Mouse (Mus musculus) T-helper 1 cell (primary cell): ENCODE data around the gene Krt1.

Source experiments
- in situ Hi-C: fragments of 300-600 bp; cut with MboI, MseI; formaldehyde crosslinking; loops from one replicate; pipeline ENCODE4 v1.15.1; 2025; ENCODE audit warnings: high pct_unique_total_duplicates

Gene Krt1

DNA sequence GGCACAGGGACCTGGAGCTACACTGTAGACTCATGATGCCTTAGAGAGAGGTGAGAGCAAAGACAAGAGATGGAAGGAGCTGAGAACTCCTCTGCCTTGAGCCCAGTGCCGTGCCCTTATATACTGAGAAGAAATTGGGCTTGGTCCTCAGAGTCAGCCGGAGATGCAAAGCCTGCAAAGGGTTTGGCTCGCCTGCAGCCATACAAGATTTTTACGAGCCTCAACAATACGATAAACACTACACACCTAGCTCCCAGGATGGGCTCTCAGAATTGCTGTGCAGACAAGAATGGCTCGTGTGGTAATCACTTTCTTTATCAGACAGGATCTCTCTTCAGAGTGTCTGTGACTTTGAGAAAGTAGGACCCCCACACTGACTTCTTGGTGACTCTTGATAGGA lies at the start of gene Krt1:
Gene Krt1, minus strand, starts transcription at position 101 of the 400 bp plus-strand sequence.
- in situ Hi-C loops = no loop called here

DNA sequence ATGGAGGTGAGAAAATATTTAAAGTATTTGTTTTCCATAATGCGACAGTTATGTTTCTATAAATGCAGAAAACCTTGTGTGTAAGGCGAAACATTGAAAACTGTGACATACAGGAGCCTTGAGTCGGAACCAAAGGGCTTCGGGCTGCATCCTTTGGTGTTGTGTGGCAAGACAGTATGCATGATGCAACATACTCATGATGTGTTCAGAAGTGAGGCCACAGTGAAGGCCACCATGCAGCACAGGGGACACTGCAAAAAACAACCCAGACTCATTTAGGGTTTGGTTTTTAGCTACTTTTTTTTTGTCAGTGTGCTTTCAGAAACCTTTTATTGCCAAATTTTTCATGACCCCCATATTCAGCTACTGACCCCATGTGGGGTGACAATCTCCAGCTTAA lies 44.6 kb upstream of the Krt1 start:
- in situ Hi-C loops = no loop called here

DNA sequence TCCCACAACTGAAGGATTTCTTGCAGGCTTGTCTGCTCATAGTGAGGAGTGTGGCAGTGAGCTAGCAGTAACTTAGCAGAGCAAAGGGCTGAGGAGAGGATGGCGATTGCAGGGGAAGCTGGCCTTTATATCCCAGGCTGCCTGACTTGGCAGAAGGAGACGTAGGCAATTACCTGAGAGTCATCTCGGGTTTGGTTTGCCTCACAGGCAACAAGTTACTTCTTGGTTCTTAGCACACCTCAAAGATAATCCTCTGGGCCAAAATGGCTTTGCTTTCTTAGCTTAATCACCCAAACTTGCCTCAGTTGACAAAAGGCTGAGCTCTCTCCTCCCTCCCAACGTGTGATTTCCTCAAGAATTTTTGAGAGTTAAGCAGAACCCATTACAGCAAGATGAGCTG lies 42.2 kb upstream of the Krt1 start, which contains the start of gene Krt76:
Gene Krt76, minus strand, starts transcription at position 101 of the 400 bp plus-strand sequence.
- in situ Hi-C loops = no loop called here

DNA sequence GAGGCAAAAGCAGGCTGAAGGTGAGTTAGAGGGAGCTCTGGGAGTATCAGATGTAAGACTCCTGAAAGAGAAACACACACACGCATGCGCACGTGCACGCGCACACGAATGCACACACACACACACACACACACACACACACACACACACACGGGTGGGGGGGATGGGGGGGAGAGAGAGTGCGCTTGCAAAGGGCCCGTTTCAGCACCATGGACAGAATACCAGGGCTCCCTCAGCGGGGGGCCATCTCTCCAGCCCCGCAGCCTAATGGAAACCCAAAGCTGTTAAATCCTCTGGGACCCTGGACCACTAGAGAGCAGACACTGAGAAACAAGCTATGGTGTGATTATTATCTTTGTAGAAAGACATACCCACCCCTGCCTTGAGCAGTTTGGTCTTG lies 29.2 kb upstream of the Krt1 start:
- in situ Hi-C loops = loop anchor here (10.0 kb wide), 1 partner anchor 295 kb away; no protein-coding TSS in a partner anchor

DNA sequence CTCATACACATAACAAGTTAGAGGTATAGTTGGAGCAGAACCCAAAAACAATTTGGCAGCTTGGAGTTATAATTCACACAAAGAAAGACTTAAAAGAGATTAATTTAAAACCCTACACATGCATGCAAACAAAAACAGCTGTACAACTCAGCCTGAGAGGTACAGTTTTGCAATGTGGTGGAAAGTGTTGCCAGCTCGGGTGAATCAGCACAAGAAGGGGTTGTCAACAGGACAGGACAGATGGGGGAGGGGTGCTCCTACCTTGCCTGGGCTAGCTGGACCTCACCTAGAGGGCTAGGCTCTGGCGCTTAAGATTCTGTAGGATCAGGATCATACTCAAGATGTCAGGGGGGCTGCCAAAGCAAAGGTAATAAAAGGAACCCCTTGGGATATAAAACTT lies 27.4 kb upstream of the Krt1 start:
- in situ Hi-C loops = no loop called here

DNA sequence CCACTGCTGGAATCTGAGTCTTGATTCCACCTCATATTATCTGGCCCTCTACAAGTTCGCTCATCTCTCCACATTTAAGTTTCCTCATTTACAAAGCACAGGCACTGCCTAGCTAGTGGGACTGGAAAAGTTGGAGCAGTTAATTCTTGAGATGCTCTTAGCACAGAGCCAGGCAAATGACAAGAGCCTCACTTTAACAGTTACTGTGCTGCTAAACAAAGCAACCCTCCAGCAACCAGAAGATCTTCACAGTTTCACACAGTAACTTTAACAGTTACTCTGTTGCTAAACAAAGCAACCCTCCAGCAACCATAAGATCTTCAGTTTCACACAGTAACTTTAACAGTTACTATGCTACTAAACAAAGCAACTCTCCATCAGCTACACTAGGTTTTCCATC lies 23.8 kb upstream of the Krt1 start:
- in situ Hi-C loops = no loop called here

DNA sequence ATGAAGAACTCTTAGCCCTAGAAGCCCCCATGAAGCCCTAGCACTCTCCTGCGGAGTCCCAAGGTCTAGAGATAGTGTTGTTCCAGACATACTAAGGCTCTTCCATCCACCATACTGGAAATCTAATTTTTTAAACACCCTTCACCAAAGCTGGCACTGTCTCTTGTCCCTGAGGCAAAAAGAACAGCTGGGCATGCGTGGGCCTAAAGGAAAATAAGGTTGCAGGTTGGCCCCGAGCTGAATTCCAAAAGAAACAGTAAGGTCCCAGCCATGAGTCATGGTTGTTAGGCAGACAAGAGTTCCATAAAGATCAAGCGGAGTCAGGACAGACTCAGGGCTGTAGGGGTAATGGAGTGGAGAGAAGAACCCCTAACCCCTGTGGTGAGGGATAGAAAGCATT lies 22.6 kb upstream of the Krt1 start:
- in situ Hi-C loops = no loop called here

DNA sequence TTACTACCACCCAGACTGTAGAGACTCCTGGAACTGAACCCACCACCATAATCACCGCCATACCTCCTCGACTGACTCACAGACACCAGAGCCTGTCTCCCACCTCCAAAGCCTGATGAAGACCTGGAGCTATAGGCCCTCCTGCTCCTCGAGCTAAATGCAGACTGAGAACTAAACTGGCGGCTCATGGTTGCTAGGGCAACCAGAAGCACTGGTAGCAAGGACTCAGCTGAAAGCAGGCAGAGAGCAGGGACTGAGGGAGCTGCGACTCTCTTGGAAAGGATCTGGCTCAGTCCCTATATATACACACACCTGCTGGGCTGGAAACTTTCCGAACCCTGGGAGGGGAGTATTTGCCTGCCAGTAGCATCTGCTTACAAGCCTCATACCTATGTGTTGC lies 18.8 kb upstream of the Krt1 start, which contains the start of gene Krt77:
Gene Krt77, minus strand, starts transcription at position 275 of the 400 bp plus-strand sequence.
- in situ Hi-C loops = no loop called here

DNA sequence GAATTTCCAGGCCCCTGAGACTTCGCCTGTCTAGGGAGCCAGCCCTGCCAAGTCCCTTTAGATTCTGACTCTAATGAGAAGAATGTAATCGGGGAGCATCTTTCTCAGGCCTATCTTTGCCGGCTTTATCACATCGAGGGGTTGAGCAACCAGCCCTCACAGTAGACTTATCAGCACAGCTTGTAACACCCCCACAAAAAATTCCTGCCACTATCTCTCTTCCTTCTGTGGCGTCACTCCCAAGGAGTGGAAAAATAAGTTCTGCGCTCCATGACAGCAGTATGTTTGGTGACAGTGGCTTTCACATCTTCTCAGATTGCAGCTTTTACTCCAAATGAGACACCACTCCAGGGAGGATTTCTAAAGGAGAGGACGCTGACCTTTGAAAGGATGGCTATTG lies 16.2 kb upstream of the Krt1 start:
- in situ Hi-C loops = no loop called here

DNA sequence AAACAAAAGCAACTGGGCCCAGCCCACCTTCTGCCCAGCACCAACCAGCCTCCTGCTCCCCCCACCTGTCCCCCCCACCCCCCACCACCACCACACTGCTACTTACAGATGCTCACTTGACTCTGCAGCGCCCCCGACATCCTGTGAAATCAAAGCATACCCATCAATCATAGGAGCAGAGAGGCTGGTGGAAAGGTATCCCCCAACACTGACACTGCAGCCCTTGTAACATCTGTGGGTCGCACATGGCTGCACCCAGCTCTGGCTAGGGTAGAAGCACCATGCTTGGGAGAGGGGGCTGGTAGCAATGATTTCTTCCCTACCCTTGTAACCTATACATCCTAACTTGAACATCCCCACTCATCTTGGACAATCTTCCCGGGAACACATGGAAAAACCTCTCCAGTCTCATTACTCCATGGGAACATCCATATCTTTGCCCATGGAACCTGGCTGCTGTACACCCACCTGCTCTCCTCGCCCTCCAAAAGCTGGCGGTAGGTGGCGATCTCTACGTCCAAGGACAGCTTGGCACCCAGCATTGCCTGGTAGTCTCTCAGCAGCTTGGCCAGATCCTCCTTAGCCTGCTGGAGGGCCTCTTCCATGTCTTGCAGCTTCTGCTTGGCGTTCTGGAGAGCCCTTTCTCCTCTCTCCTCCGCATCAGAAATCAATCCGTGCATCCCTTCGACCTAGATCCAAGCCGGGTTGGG lies 10.0 kb upstream of the Krt1 start:
- in situ Hi-C loops = no loop called here

DNA sequence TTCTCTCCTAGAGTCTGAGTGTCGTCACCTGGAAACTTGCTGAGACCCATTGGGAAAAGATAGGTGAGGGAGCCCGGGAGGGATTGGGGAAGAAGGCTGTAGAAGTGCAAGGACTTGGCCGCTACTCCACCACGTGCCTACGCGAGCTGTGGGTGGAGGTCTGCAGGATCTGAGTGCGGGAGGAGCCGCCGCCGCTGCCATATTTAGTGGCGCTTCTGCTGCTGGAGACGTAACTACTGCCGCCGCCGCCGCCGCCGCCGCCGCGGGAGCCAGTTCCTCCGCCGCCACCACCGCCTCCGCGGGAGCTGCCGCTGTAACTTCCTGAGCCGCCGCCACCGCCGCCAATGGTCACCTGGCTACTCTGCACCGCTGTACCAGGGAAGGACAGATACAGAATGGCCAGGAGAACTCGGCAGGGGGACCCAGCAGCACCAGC lies 9.2 kb upstream of the Krt1 start:
- in situ Hi-C loops = no loop called here

DNA sequence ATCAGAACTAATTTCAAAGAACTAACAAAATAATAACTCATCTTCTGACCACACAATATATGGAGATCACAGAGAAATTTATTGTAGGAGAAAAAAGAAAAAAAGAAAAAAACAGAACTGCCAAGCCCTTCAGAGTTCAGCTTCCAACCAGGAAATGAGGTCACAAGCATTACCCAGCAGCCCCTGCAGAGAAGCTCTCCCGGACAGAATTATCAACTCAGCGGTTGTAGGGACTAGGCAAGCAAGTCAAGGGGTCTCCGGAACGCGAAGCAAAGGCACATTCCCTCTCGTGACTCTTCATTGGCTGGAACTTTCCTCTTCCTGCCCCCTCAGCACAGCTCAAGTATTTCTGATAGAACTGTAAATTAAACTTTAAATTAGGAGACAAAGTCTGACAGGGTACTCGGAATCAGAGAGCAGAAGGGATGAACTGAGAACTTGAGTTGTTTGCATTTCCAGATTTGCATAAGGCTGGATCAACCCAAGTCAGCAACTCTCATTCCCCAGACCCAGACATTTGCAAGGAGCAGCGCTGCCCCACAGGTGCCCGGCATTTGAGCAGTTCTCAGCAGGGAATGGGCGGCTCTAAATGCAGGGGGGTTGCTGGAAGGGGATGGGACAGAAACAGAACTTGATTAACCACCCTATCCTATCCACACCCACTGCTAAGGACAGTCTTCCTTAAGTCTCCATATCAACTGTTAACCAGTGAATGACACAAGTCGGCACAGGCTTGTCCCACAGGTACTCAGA lies 8.3 kb upstream of the Krt1 start:
- in situ Hi-C loops = no loop called here

DNA sequence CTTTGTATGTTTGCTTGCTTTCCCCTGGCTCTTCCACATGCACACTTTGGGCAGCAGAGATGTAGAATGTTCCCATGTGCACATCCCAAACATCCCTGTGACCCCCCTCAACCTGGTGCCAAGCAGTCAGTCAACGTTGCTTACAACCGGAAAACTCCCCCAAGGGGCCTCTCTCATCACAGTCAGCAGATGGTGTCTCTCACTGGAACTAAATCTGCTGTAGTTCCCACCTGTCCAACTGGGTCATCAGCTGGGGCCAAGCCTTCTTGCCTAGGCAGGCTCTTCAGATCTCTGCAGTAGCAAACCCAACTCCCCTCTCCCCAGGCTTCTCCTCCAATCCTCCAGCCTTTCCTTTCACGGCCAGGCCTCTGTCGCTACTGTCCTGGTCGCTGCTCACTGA lies 6.1 kb upstream of the Krt1 start:
- in situ Hi-C loops = no loop called here

DNA sequence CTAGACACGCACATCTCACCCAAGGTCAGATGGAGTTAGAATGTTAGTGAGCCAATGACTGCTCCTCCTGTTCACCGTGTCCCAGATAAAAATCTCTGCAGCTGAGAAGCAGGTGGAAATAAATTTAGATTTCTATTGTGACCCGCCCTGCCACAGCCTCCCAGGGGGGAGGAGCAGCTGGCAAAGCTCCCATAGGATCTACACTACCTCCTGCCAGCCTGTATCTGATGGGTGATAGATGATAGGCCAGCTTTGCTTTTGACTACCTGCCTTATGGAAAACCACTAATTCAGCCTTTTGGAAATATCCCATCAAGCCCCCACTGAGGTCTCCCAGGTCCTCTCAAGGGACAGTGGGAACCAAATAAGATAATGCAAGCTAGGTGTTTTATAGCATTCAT lies 5.1 kb upstream of the Krt1 start:
- in situ Hi-C loops = no loop called here

DNA sequence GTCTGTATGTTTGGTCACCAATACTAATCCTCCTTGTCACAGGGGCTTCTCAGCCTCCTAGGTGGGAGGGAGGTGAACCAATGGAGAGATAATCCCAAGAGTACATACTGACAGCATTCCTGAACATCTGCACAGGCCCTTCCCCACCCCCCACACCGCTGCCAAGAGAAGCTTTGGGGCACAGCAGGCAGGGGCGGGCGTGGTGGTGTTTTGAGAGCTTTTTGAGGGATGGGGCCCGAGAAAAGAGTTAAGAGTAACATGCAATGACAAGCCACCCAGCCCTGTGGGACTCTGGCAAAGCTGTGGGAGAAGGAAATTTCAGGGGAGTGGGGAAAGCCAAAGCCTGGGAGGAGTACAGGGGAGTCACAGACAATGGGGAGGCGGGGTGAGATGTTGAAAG lies 3.7 kb upstream of the Krt1 start:
- in situ Hi-C loops = no loop called here

DNA sequence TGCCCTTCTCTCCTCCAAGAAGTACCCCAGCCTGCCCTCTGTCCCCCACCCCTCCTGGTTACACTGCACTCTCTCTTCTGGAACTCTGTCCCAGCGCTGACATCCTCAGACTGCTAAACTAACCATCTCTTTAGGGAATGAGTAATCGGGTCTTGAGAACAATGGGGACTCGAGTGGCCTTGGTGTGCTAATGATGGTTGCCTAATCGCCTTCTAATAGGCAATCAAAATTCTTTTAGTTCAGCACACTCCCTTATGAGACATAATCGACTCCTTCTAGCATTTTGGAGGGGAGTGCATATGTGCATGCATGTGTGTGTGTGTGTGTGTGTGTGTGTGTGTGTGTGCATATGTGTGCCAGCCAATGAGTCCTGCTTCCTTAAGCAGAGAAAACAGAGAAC lies 2.0 kb upstream of the Krt1 start:
- in situ Hi-C loops = no loop called here

DNA sequence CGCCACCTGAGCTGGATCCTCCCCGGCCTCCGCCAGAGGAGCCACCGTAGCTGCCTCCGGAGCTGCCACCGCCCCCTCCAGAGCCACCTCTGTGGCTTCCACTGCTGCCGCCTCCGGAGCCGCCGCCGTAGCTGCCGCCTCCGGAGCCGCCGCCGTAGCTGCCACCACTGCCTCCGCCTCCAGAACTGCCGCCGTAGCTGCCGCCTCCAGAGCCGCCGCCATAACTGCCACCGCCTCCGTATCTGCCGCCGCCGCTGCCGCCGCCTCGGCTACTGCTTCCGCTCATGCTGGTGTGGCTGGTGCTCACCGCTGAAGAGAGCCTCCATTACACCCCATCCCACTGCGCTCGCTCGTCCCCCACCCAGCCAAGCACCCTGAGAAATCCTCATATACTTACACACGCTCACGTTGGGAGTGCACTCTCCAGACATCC lies 4.6 kb downstream of the Krt1 start:
- in situ Hi-C loops = no loop called here

DNA sequence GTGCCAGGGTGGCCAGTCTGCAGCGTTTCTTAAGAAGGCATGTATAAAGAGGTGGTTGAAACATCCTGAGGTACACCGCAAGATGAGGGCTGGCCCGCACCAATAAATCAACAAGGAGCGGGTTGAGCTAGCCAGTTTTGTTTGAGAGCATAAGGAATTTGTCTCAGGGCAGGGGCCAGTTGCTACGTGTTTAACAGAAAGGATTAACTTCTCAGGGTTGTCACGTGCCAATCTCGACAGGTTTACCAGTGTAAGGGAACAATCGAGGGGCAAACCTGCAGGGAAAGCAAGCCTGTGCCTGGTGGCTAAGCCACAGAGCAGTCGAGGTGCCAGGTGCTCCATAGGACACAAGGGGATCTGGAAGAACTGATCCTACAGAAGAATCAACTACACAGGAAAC lies 7.4 kb downstream of the Krt1 start:
- in situ Hi-C loops = no loop called here

DNA sequence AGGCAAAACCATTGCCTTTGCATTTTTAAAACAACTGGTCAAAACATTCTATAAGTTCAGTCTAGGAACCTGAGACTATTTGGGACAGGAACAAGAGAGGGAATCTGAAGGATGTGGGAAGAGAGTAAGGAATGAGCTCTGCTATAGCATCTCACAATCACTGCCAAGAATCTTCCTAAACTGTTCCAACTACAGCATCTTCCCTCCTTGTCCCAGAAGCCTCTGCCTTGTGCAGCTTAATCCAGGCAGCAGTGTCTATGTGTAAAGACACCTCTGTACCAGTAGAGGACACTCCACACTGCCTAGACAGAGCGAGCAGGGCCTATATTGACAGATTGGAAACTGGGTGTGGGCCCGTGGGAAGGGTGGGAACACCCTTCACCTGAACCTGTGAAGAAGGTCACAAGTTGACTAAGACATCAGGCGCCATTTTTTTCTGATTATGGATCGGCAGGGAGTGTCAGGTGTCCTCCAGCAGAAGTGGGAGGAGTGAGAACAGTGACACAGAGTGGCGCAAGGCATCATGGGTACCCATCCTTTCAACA lies 15.7 kb downstream of the Krt1 start:
- in situ Hi-C loops = no loop called here

DNA sequence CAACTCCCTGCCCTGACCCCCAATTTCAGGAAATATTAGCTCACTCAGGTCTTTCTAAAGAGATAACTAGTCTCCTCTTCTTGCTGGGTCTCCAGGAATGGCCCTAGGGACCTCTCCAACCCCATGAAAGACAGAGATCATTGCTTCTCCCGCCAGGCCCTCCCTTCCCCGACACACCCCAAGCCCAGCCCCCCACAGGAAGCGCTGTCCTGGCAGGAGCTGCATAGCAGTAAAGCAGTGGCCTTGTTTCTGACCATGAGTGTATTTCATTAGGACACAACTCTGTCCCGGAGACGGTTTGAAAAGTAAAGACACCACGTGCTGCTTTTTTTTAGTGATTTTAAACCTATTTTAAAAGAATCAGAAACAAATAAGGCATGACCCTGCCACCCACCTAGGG lies 17.5 kb downstream of the Krt1 start:
- in situ Hi-C loops = no loop called here

DNA sequence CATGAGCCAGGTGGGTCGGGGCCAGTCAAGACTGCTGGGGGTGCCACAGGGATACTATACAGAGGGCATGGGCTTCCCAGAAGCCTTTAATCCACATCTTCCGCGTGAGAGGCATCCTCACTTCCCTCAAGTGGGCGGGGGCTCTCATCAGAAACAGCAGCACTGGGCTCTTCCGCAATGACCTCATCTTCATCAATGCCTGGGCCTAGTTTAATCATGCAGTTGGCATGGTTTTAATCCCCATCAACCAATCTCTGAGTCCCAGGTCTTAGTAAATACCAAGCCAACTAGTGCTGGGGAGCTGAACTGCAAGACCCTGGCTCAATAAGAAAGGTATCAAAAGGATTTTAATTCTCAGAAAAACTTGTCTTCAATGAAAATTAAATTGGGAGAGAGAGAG lies 21.2 kb downstream of the Krt1 start:
- in situ Hi-C loops = no loop called here

DNA sequence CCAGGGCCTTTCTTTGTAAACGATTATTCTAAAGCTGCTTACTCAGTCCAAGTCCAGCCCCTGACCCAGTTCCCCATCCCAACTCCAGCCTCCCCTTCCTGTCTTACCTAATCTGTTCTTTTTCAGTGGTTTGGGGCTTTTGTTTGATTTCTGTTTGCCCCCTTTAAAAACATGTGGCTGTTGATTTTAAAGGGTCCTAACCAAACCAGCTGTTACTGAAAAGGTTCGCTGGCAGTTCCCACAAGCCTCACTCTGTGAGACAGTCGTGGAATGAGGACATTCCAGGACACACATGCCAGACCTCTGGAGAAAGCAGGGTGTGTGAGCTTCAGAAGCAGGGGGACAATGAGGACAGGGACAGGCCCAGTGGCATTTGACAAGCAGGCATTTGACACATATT lies 28.8 kb downstream of the Krt1 start:
- in situ Hi-C loops = no loop called here

DNA sequence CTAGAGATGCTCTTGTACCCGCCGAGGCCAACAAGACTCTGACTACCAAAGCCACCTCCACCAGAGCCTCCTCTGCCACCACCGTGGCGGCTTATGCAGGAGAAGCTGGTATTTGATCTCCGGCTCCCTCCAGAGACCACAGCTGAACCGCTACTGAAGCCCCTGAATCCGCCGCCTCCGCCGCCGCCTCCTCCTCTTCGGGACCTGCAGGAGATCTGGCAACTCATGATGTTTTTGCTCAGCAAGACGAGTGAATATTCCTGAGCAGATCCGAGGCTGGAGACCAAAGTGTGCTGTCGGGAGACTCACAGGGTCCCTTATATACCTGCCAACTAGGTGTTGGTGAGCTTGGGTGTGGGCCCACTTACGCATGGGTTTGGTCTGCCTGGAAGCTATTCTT lies 32.7 kb downstream of the Krt1 start, which contains the start of gene Krt2:
Gene Krt2, minus strand, starts transcription at position 295 of the 400 bp plus-strand sequence.
- in situ Hi-C loops = no loop called here
